Mouse (Mus musculus) mesoderm, embryonic 11.5 days (tissue): ENCODE data around the gene Sec24c.
A peak's percentile ranks its signal among the peaks of the same experiment; 100 is the strongest.

Experiments
- DNase-seq: peaks from one replicate; pipeline ENCODE4 v3.0.0-alpha.2; 2012; ENCODE audit warnings: low read depth, low spot score

Gene Sec24c

GRCm38 (mm10) chr14:20660827-20661660, 13.1 kb upstream of the Sec24c start:
- DNase-seq, result peak; percentile 98

GRCm38 (mm10) chr14:20661661-20662331, 12.3 kb upstream of the Sec24c start:
- DNase-seq, result peak; percentile 28

- DNase-seq, result no peak
Observed at GRCm38 (mm10) chr14:20662740-20663139, 11.4 kb upstream of the Sec24c start.

- no peak for DNase-seq
Observed at GRCm38 (mm10) chr14:20663601-20664000, 10.5 kb upstream of the Sec24c start.

GRCm38 (mm10) chr14:20664436-20664835, 9.7 kb upstream of the Sec24c start:
- DNase-seq, result peak; percentile 21

- DNase-seq, result no peak
Observed at GRCm38 (mm10) chr14:20667469-20667868, 6.6 kb upstream of the Sec24c start.

GRCm38 (mm10) chr14:20668154-20668810, 5.8 kb upstream of the Sec24c start, which contains the start of gene Synpo2l:
Synpo2l (minus strand) TSS chr14:20668354.
- no peak for DNase-seq

GRCm38 (mm10) chr14:20672990-20673389, 1.1 kb upstream of the Sec24c start:
- peak; percentile 36 for DNase-seq

- no peak for DNase-seq
Observed at GRCm38 (mm10) chr14:20673735-20674063, 409 bp upstream of the Sec24c start.

GRCm38 (mm10) chr14:20677906-20678305, 3.8 kb downstream of the Sec24c start:
- no peak for DNase-seq

GRCm38 (mm10) chr14:20681742-20682141, 7.6 kb downstream of the Sec24c start:
- no peak for DNase-seq

GRCm38 (mm10) chr14:20682498-20682897, 8.4 kb downstream of the Sec24c start:
- no peak for DNase-seq

- DNase-seq, result no peak
Observed at GRCm38 (mm10) chr14:20686576-20686975, 12.5 kb downstream of the Sec24c start.

- DNase-seq, result no peak
Observed at GRCm38 (mm10) chr14:20689009-20689408, 14.9 kb downstream of the Sec24c start.

GRCm38 (mm10) chr14:20691772-20692171, 17.7 kb downstream of the Sec24c start:
- DNase-seq, result no peak

GRCm38 (mm10) chr14:20693589-20694101, 19.5 kb downstream of the Sec24c start:
- no peak for DNase-seq

GRCm38 (mm10) chr14:20694185-20694883, 20.2 kb downstream of the Sec24c start:
- no peak for DNase-seq

GRCm38 (mm10) chr14:20694884-20695760, 21.0 kb downstream of the Sec24c start, which contains the start of gene Fut11:
Fut11 (plus strand) TSS chr14:20694968.
- peak; percentile 90 for DNase-seq

- no peak for DNase-seq
Observed at GRCm38 (mm10) chr14:20695761-20696520, 21.8 kb downstream of the Sec24c start.

GRCm38 (mm10) chr14:20696986-20697385, 22.9 kb downstream of the Sec24c start:
- DNase-seq, result peak; percentile 45
